Mouse (Mus musculus) embryonic facial prominence, embryonic 11.5 days (tissue): Measurements from ENCODE around the gene Mtmr2. TPM values are rescaled to one million over a fixed set of nuclear protein-coding genes. Genes with fewer than 3 reads are reported as not detected.

Experiments
- ATAC-seq: fragments of 200-750 bp; cut with Nextera tagmentation; replicated peaks from 2 replicates; pipeline ENCODE4 v1.8.0; 2017; ENCODE audit warnings: low read depth; ENCODE audit not compliant: insufficient number of reproducible peaks, low FRiP score, low TSS enrichment
- DNase-seq: peaks from one replicate; pipeline ENCODE4 v3.0.0-alpha.2; 2015; ENCODE audit warnings: low spot score
- H3K27ac ChIP-seq: fragments of 300-500 bp; sonication (generic); replicated peaks from 2 replicates; pipeline ENCODE4 v1.5.1; 2014; ENCODE audit warnings: mild to moderate bottlenecking, low read depth, low read length, control low read depth
- H3K27me3 ChIP-seq: fragments of 300-500 bp; sonication (generic); 2 replicates; pipeline ENCODE4 v1.6.1; 2014; ENCODE audit warnings: mild to moderate bottlenecking, low read length, moderate library complexity, mixed read lengths; ENCODE audit not compliant: control insufficient read depth, insufficient read depth
- H3K36me3 ChIP-seq: fragments of 300-500 bp; sonication (generic); replicated peaks from 2 replicates; pipeline ENCODE4 v1.6.1; 2014; ENCODE audit warnings: low read depth, mild to moderate bottlenecking, low read length, moderate library complexity, mixed read lengths; ENCODE audit not compliant: control insufficient read depth, insufficient read depth
- H3K4me1 ChIP-seq: fragments of 300-500 bp; sonication (generic); 2 replicates; pipeline ENCODE4 v1.6.1; 2014; ENCODE audit warnings: low read length, mixed read lengths; ENCODE audit not compliant: control insufficient read depth, insufficient read depth
- H3K4me2 ChIP-seq: fragments of 300-500 bp; sonication (generic); 2 replicates; pipeline ENCODE4 v1.6.1; 2014; ENCODE audit warnings: low read depth, mild to moderate bottlenecking, control low read depth, low read length, moderate library complexity
- H3K4me3 ChIP-seq: fragments of 300-500 bp; sonication (generic); 2 replicates; pipeline ENCODE4 v1.5.1; 2014; ENCODE audit warnings: low read depth, low read length, control low read depth
- H3K9ac ChIP-seq: fragments of 300-500 bp; sonication (generic); replicated peaks from 2 replicates; pipeline ENCODE4 v1.6.1; 2014; ENCODE audit warnings: mild to moderate bottlenecking, control low read depth, low read length
- H3K9me3 ChIP-seq: fragments of 300-500 bp; sonication (generic); replicated peaks from 2 replicates; pipeline ENCODE4 v1.6.1; 2016; ENCODE audit warnings: mild to moderate bottlenecking, low read length, inconsistent platforms, mixed read lengths; ENCODE audit not compliant: control insufficient read depth
- WGBS: fragments of 180-500 bp; shearing (Covaris S2); extraction: QIAGEN DNeasy Blood & Tissue Kit; methylation state at CpG from one replicate; pipeline ENCODE4 v1.1.7; 2014; 5-methylcytosine and 5-hydroxymethylcytosine counted together
- polyA plus RNA-seq: library from polyadenylated mRNA; unstranded; fragments of >200 nt; fragmentation: Nextera tagmentation; extraction: Ambion mirVana; gene quantifications from 2 replicates; pipeline ENCODE4 v1.2.1, GENCODE M21; 2014

Mtmr2 gene
- polyA plus RNA-seq, 1 experiment from 2014 or later = 90.1 TPM

DNA sequence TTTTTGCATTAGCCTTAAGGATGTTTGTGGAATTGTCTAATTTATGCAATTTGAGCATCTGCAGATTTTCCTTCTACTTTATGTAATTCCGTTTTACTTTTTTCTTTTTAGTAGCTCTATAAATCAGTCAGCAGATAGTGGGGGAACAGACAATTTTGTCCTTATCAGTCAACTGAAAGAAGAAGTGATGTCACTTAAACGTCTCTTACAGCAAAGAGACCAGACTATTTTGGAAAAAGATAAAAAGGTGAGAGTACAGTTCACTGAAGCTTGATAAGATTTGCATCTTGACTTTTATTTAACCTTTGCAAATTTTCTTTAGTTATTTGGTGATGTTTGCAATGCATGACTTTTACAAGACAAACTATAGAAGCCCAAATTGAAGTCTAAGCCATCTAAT lies 88.5 kb downstream of the Mtmr2 start:
- Histone ChIP-seq H3K4me1 (no peaks in the 10 kb centered on the region), H3K9me3 (no peaks in the 10 kb centered on the region), H3K36me3 (peaks cover 11% of the 10 kb centered on the region), H3K27me3 (no peaks in the 10 kb centered on the region), H3K27ac (no peak overlapping the region), H3K4me2 (no peak overlapping the region), H3K4me3 (no peak overlapping the region), H3K9ac (no peak overlapping the region)
- 87% methylated on average over 2 of the region's 2 CpGs for WGBS
- ATAC-seq = no peak
- no peak for DNase-seq

DNA sequence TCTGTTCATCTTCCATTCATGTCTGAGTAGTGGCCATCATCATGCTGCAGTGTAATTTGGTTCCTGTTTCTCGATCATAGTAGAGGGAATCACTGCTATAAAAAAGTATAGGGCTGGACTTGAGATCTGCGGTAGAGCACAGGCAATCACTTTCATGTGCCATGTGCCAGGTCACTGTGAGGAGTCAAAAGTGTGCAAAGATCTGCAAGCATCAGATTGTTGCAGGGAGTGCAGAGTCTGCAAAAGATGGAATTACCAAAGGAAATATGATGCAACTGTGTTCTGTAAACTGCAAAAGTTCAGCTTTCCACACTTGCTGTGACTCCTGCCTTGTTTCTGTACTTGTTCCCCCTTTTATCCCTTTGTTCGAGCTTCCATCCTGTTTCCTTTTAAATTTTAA lies 99.4 kb downstream of the Mtmr2 start:
- WGBS = 92% methylated on average over 3 of the region's 3 CpGs
- ATAC-seq (no peak), DNase-seq (no peak)
- Histone ChIP-seq H3K9ac (no peak overlapping the region), H3K4me3 (no peak overlapping the region), H3K27ac (no peak overlapping the region), H3K36me3 (no peaks in the 10 kb centered on the region; the same call in 1 of the 2 replicates), H3K27me3 (no peaks in the 10 kb centered on the region), H3K9me3 (no peaks in the 10 kb centered on the region), H3K4me1 (no peaks in the 10 kb centered on the region), H3K4me2 (no peak overlapping the region)

DNA sequence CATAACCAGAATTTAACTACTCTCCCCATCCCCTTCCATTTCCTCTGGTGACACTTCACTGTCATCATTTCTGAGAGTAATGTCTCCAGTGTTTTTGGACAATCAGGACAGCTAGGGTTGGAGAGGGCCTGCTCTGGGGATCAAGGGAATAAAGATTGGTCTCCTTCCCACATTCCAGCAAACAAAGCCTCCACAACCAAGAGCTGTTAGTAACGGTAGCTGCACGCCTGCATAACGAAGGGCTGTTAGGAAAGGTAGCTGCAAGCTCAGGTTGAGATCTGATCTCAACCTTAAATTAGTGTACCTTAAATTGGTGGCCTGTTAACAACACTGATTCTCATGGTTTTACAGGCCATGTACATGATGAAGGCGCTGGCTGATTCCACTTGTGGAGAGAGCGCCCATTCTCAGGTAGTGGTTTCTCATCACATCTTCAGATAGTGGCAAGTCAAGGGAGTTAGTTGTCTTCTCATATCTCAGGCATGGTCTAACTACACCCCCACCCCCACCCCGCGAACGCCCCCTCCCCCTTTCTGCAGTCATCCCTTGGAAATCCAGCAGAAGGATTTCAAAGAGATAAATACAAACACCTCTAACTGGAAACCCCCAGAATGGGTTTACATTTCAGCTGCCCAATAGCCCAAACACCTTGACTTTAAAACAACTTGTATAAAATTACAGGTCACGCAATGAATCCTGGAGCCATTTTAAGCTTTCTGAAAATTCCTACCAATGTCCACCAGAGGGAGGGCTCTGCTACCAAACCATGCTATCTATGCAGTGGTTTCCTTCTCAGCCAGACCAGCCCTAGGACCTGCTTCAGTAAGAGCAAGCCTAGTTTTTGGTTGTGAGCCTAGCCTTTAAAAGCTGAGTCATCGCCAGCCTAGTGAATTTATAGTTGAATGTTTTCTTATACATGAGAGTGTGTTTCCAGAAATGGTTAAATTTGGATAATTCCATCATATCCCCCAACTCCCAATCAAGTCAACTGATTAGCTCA lies 100.6 kb downstream of the Mtmr2 start:
- Histone ChIP-seq H3K9ac (no peak overlapping the region), H3K4me2 (no peak overlapping the region), H3K27ac (no peak overlapping the region), H3K36me3 (no peaks in the 10 kb centered on the region; the same call in 1 of the 2 replicates), H3K9me3 (no peaks in the 10 kb centered on the region), H3K4me1 (no peaks in the 10 kb centered on the region), H3K27me3 (no peaks in the 10 kb centered on the region), H3K4me3 (no peak overlapping the region)
- DNase-seq (peak; percentile 77), ATAC-seq (no peak)
- 76% methylated on average over 10 of the region's 10 CpGs for WGBS

DNA sequence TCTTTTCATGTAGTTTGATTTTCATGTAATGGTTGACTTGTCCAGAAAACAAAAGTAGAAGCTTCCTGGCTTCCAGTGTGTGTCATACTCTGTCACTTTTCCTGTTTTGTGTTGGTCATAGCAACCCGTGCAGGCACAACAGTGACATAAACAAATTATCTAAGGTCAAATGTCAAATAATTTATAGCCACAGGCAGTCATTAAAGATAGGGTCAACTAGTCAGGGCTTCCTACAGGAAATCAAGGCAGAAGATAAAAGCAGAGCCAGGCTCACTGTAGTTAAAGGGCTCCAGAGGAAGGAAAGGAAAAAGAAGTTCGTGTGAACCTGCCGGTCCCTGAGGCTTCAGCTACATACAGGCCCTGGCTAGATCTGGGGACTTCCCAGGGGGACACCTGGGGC lies 105.7 kb downstream of the Mtmr2 start:
- ATAC-seq (no peak), DNase-seq (no peak)
- Histone ChIP-seq H3K9ac (no peak overlapping the region), H3K36me3 (no peaks in the 10 kb centered on the region), H3K27me3 (no peaks in the 10 kb centered on the region), H3K27ac (no peak overlapping the region), H3K9me3 (no peaks in the 10 kb centered on the region), H3K4me1 (no peaks in the 10 kb centered on the region), H3K4me3 (no peak overlapping the region), H3K4me2 (no peak overlapping the region)
- WGBS = 26% methylated on average over 3 of the region's 3 CpGs

Other genes with a start within 250 kb of the Mtmr2 start
- gene Cep57, start 78.7 kb downstream of the Mtmr2 start, polyA plus RNA-seq = 65.8 and 66.9 TPM in 2 replicates
- 27.1 and 31.8 TPM in 2 replicates for gene Fam76b, start 79.3 kb downstream of the Mtmr2 start, polyA plus RNA-seq